Mouse (Mus musculus): ENCODE measurements around the gene Sorcs2. TPM values are rescaled to one million over a fixed set of nuclear protein-coding genes. Genes with fewer than 3 reads are reported as not detected.

Sorcs2 gene
- polyA plus RNA-seq, 1 experiment from 2014 or later, result 11.1 TPM

GRCm38 (mm10) chr5:35972739-35973138 lies 425.2 kb downstream of the Sorcs2 start:
- peaks cover 32% of the 10 kb centered on the region for H3K36me3 ChIP-seq (ENCODE audit: insufficient read depth, low read length)
- H3K27ac ChIP-seq (ENCODE audit: low read length), result no peak overlapping the region; the same call in 1 of the 2 replicates

GRCm38 (mm10) chr5:35971841-35972578 lies 425.9 kb downstream of the Sorcs2 start:
- no peak overlapping the region; the same call in 1 of the 2 replicates for H3K27ac ChIP-seq (ENCODE audit: low read length)
- ATAC-seq (ENCODE audit: low FRiP score, low TSS enrichment), result no peak
- H3K27me3 ChIP-seq (ENCODE audit: insufficient read depth, low read length), result no peaks in the 10 kb centered on the region
- peaks cover 33% of the 10 kb centered on the region for H3K36me3 ChIP-seq (ENCODE audit: insufficient read depth, low read length)
- peaks cover 42% of the 10 kb centered on the region for H3K4me1 ChIP-seq (ENCODE audit: insufficient read depth, low read length)
- no peak overlapping the region for H3K4me3 ChIP-seq (ENCODE audit: low read length)
- 59% methylated on average over 10 of the region's 10 CpGs for whole genome bisulfite sequencing
- no peak overlapping the region for H3K4me2 ChIP-seq (replicated peaks; ENCODE audit: low read depth, low read length)
- no peak overlapping the region for H3K9ac ChIP-seq (replicated peaks; ENCODE audit: low read length)
- no peaks in the 10 kb centered on the region for H3K9me3 ChIP-seq (ENCODE audit: low read length)

More at GRCm38 (mm10) chr5:35972739-35973138, 425.2 kb downstream of the Sorcs2 start:
- ATAC-seq (ENCODE audit: low FRiP score, low TSS enrichment), result peak; percentile 14; the same call in 1 of the 2 replicates
- WGBS, result 29% methylated on average over 7 of the region's 7 CpGs
- Histone ChIP-seq H3K4me2 (replicated peaks; ENCODE audit: low read depth, low read length) (no peak overlapping the region), H3K27me3 (ENCODE audit: insufficient read depth, low read length) (no peaks in the 10 kb centered on the region), H3K9me3 (ENCODE audit: low read length) (no peaks in the 10 kb centered on the region), H3K4me1 (ENCODE audit: insufficient read depth, low read length) (peaks cover 42% of the 10 kb centered on the region), H3K9ac (replicated peaks; ENCODE audit: low read length) (no peak overlapping the region), H3K4me3 (ENCODE audit: low read length) (no peak overlapping the region)

- no peak overlapping the region for H3K4me2 ChIP-seq (replicated peaks; ENCODE audit: low read depth, low read length)
- no peaks in the 10 kb centered on the region for H3K27me3 ChIP-seq (ENCODE audit: insufficient read depth, low read length)
- H3K4me3 ChIP-seq (ENCODE audit: low read length), result no peak overlapping the region
- H3K27ac ChIP-seq (ENCODE audit: low read length), result peak overlapping the region; percentile 50
- peaks cover 42% of the 10 kb centered on the region for H3K4me1 ChIP-seq (ENCODE audit: insufficient read depth, low read length)
- H3K9me3 ChIP-seq (ENCODE audit: low read length), result no peaks in the 10 kb centered on the region
- WGBS, result 36% methylated on average over 12 of the region's 12 CpGs
- H3K9ac ChIP-seq (replicated peaks; ENCODE audit: low read length), result no peak overlapping the region
- H3K36me3 ChIP-seq (ENCODE audit: insufficient read depth, low read length), result peaks cover 35% of the 10 kb centered on the region
- peak; percentile 27; the same call in 1 of the 2 replicates for ATAC-seq (ENCODE audit: low FRiP score, low TSS enrichment)
These were observed 427.4 kb downstream of the Sorcs2 start for GRCm38 (mm10) chr5:35970380-35971105.

GRCm38 (mm10) chr5:35969857-35970256 lies 428.1 kb downstream of the Sorcs2 start:
- WGBS, result 50% methylated on average over 3 of the region's 3 CpGs
- Histone ChIP-seq H3K36me3 (ENCODE audit: insufficient read depth, low read length) (peaks cover 42% of the 10 kb centered on the region), H3K4me1 (ENCODE audit: insufficient read depth, low read length) (peaks cover 42% of the 10 kb centered on the region), H3K27ac (ENCODE audit: low read length) (no peak overlapping the region), H3K9ac (replicated peaks; ENCODE audit: low read length) (no peak overlapping the region), H3K4me3 (ENCODE audit: low read length) (no peak overlapping the region), H3K9me3 (ENCODE audit: low read length) (no peaks in the 10 kb centered on the region), H3K4me2 (replicated peaks; ENCODE audit: low read depth, low read length) (no peak overlapping the region), H3K27me3 (ENCODE audit: insufficient read depth, low read length) (no peaks in the 10 kb centered on the region)
- ATAC-seq (ENCODE audit: low FRiP score, low TSS enrichment), result no peak

Small RNA genes within 50 kb of the gene (microRNA-seq; reads per million reads assigned to microRNA genes)
- 37.6 reads per million, percentile 45 among the genes with 10 or more reads in this experiment for gene Mir7689

Other genes starting within 250 kb of the Sorcs2 start
- gene Psapl1, start 194.1 kb downstream of the Sorcs2 start, polyA plus RNA-seq (2015; fragmentation: Nextera tagmentation; extraction: Ambion mirVana), result 0.26 and 0.42 TPM in 2 replicates
- gene Grpel1, start 66.9 kb upstream of the Sorcs2 start, polyA plus RNA-seq (2015; fragmentation: Nextera tagmentation; extraction: Ambion mirVana), result 62.9 and 66.4 TPM in 2 replicates
- 2.0 and 2.2 TPM in 2 replicates for gene Tada2b, start 86.1 kb upstream of the Sorcs2 start, polyA plus RNA-seq (2015; fragmentation: Nextera tagmentation; extraction: Ambion mirVana)
- gene Ccdc96, start 86.4 kb upstream of the Sorcs2 start, polyA plus RNA-seq (2015; fragmentation: Nextera tagmentation; extraction: Ambion mirVana), result 0.76 and 0.81 TPM in 2 replicates
- 53.9 and 54.8 TPM in 2 replicates for gene Tbc1d14, start 195.1 kb upstream of the Sorcs2 start, polyA plus RNA-seq (2015; fragmentation: Nextera tagmentation; extraction: Ambion mirVana)